Mouse (Mus musculus): ENCODE data around the gene Lhpp. TPM values are rescaled to one million over a fixed set of nuclear protein-coding genes. Genes with fewer than 3 reads are reported as not detected.
"Not testable (repeated sequence)": the region's sequence is repeated elsewhere in the genome, so short reads cannot be mapped to it uniquely, and the experiment has no call there.

Gene Lhpp
- polyA plus RNA-seq, 1 experiment from 2014 or later, result 38.3 TPM

GRCm38 (mm10) chr7:132658058-132658450 is 47.6 kb downstream of the Lhpp start:
- Histone ChIP-seq H3K27ac (no peak overlapping the region), H3K4me3 (no peak overlapping the region), H3K36me3 (replicated peaks) (no peaks in the 10 kb centered on the region), H3K27me3 (replicated peaks) (peaks cover 8% of the 10 kb centered on the region; the same call in 1 of the 2 replicates), H3K4me1 (peaks cover 15% of the 10 kb centered on the region), H3K9ac (no peak overlapping the region), H3K9me3 (no peaks in the 10 kb centered on the region), H3K4me2 (no peak overlapping the region)
- WGBS, result 15% methylated on average over 9 of the region's 9 CpGs
- no peak for ATAC-seq (replicated peaks)

- Histone ChIP-seq H3K27ac (no peak overlapping the region), H3K9ac (no peak overlapping the region), H3K4me2 (no peak overlapping the region), H3K9me3 (no peaks in the 10 kb centered on the region), H3K36me3 (replicated peaks) (no peaks in the 10 kb centered on the region), H3K27me3 (replicated peaks) (peaks cover 8% of the 10 kb centered on the region; the same call in 1 of the 2 replicates), H3K4me3 (no peak overlapping the region), H3K4me1 (peaks cover 15% of the 10 kb centered on the region)
- WGBS, result 77% methylated on average over 5 of the region's 5 CpGs
- ATAC-seq (replicated peaks), result no peak
Measured at GRCm38 (mm10) chr7:132658688-132659087, 48.2 kb downstream of the Lhpp start.

GRCm38 (mm10) chr7:132659633-132660032 is 49.2 kb downstream of the Lhpp start:
- Histone ChIP-seq H3K4me3 (no peak overlapping the region), H3K27ac (no peak overlapping the region), H3K36me3 (replicated peaks) (no peaks in the 10 kb centered on the region), H3K4me2 (no peak overlapping the region), H3K9ac (no peak overlapping the region), H3K9me3 (no peaks in the 10 kb centered on the region), H3K4me1 (peaks cover 15% of the 10 kb centered on the region), H3K27me3 (replicated peaks) (peaks cover 8% of the 10 kb centered on the region; the same call in 1 of the 2 replicates)
- no peak for ATAC-seq (replicated peaks)
- WGBS, result 73% methylated on average over 7 of the region's 7 CpGs

GRCm38 (mm10) chr7:132662831-132663230 is 52.4 kb downstream of the Lhpp start:
- not testable (repeated sequence) for H3K36me3 ChIP-seq (replicated peaks); H3K9ac ChIP-seq; H3K4me3 ChIP-seq; H3K27ac ChIP-seq; H3K27me3 ChIP-seq (replicated peaks); ATAC-seq (replicated peaks); H3K4me2 ChIP-seq; H3K4me1 ChIP-seq; H3K9me3 ChIP-seq
- 78% methylated on average over 6 of the region's 6 CpGs for WGBS

GRCm38 (mm10) chr7:132664815-132665214 is 54.4 kb downstream of the Lhpp start:
- no peak for ATAC-seq (replicated peaks)
- no peak overlapping the region for H3K9ac ChIP-seq
- H3K4me2 ChIP-seq, result no peak overlapping the region
- no peak overlapping the region for H3K4me3 ChIP-seq
- no peaks in the 10 kb centered on the region for H3K36me3 ChIP-seq (replicated peaks)
- H3K27me3 ChIP-seq (replicated peaks), result 0 out of 2 replicates have a peak, but pooled peaks cover 2% of the 10 kb centered on the region
- WGBS, result 82% methylated on average over 6 of the region's 6 CpGs
- no peaks in the 10 kb centered on the region for H3K9me3 ChIP-seq
- H3K4me1 ChIP-seq, result no peaks in the 10 kb centered on the region
- no peak overlapping the region for H3K27ac ChIP-seq

GRCm38 (mm10) chr7:132665664-132666382 is 55.4 kb downstream of the Lhpp start:
- no peak overlapping the region for H3K4me2 ChIP-seq
- 0 out of 2 replicates have a peak, but pooled peaks cover 2% of the 10 kb centered on the region for H3K27me3 ChIP-seq (replicated peaks)
- H3K9ac ChIP-seq, result no peak overlapping the region
- no peak for ATAC-seq (replicated peaks)
- no peak overlapping the region for H3K4me3 ChIP-seq
- no peaks in the 10 kb centered on the region for H3K36me3 ChIP-seq (replicated peaks)
- no peaks in the 10 kb centered on the region for H3K4me1 ChIP-seq
- 34% methylated on average over 8 of the region's 8 CpGs for WGBS
- no peak overlapping the region for H3K27ac ChIP-seq
- H3K9me3 ChIP-seq, result no peaks in the 10 kb centered on the region

- Histone ChIP-seq H3K4me2 (no peak overlapping the region), H3K9ac (no peak overlapping the region), H3K4me3 (no peak overlapping the region), H3K9me3 (no peaks in the 10 kb centered on the region), H3K27me3 (replicated peaks) (0 out of 2 replicates have a peak, but pooled peaks cover 2% of the 10 kb centered on the region), H3K36me3 (replicated peaks) (no peaks in the 10 kb centered on the region), H3K4me1 (no peaks in the 10 kb centered on the region), H3K27ac (no peak overlapping the region)
- WGBS, result 68% methylated on average over 4 of the region's 4 CpGs
- no peak for ATAC-seq (replicated peaks)
Measured at GRCm38 (mm10) chr7:132666516-132666915, 56.1 kb downstream of the Lhpp start.

GRCm38 (mm10) chr7:132668604-132669003 is 58.2 kb downstream of the Lhpp start:
- Histone ChIP-seq H3K4me1 (no peaks in the 10 kb centered on the region), H3K27me3 (replicated peaks) (no peaks in the 10 kb centered on the region), H3K27ac (no peak overlapping the region), H3K4me3 (no peak overlapping the region), H3K36me3 (replicated peaks) (no peaks in the 10 kb centered on the region), H3K9ac (no peak overlapping the region), H3K9me3 (no peaks in the 10 kb centered on the region), H3K4me2 (no peak overlapping the region)
- 46% methylated on average over 2 of the region's 2 CpGs for WGBS
- no peak for ATAC-seq (replicated peaks)

- WGBS, result 85% methylated on average over 20 of the region's 20 CpGs
- no peaks in the 10 kb centered on the region for H3K9me3 ChIP-seq
- no peak for ATAC-seq (replicated peaks)
- no peaks in the 10 kb centered on the region for H3K27me3 ChIP-seq (replicated peaks)
- H3K27ac ChIP-seq, result no peak overlapping the region
- H3K9ac ChIP-seq, result no peak overlapping the region
- H3K4me3 ChIP-seq, result no peak overlapping the region
- H3K4me2 ChIP-seq, result no peak overlapping the region
- H3K36me3 ChIP-seq (replicated peaks), result no peaks in the 10 kb centered on the region
- H3K4me1 ChIP-seq, result no peaks in the 10 kb centered on the region
Measured at GRCm38 (mm10) chr7:132669999-132670862, 59.8 kb downstream of the Lhpp start.

GRCm38 (mm10) chr7:132670863-132671165 is 60.4 kb downstream of the Lhpp start:
- Histone ChIP-seq H3K9ac (no peak overlapping the region), H3K4me3 (no peak overlapping the region), H3K4me1 (no peaks in the 10 kb centered on the region), H3K27me3 (replicated peaks) (no peaks in the 10 kb centered on the region), H3K4me2 (no peak overlapping the region), H3K9me3 (no peaks in the 10 kb centered on the region), H3K27ac (no peak overlapping the region), H3K36me3 (replicated peaks) (no peaks in the 10 kb centered on the region)
- ATAC-seq (replicated peaks), result no peak
- WGBS, result 90% methylated on average over 3 of the region's 3 CpGs

- WGBS, result 81% methylated on average over 7 of the region's 7 CpGs
- H3K9ac ChIP-seq, result no peak overlapping the region
- H3K27ac ChIP-seq, result no peak overlapping the region
- no peak overlapping the region for H3K4me2 ChIP-seq
- no peak for ATAC-seq (replicated peaks)
- H3K9me3 ChIP-seq, result no peaks in the 10 kb centered on the region
- no peaks in the 10 kb centered on the region for H3K4me1 ChIP-seq
- no peak overlapping the region for H3K4me3 ChIP-seq
- no peaks in the 10 kb centered on the region for H3K36me3 ChIP-seq (replicated peaks)
- H3K27me3 ChIP-seq (replicated peaks), result no peaks in the 10 kb centered on the region
Measured at GRCm38 (mm10) chr7:132672481-132672959, 62.1 kb downstream of the Lhpp start.

GRCm38 (mm10) chr7:132673931-132674755 is 63.7 kb downstream of the Lhpp start:
- Histone ChIP-seq H3K27ac (no peak overlapping the region), H3K9me3 (no peaks in the 10 kb centered on the region), H3K9ac (no peak overlapping the region), H3K36me3 (replicated peaks) (no peaks in the 10 kb centered on the region), H3K4me1 (no peaks in the 10 kb centered on the region), H3K4me2 (no peak overlapping the region), H3K27me3 (replicated peaks) (no peaks in the 10 kb centered on the region), H3K4me3 (no peak overlapping the region)
- WGBS, result 55% methylated on average over 17 of the region's 17 CpGs
- ATAC-seq (replicated peaks), result no peak
